Mouse (Mus musculus) left cerebral cortex, adult 2 months (tissue): ENCODE results near the gene Gm38100. TPM values are rescaled to one million over a fixed set of nuclear protein-coding genes. Genes with fewer than 3 reads are reported as not detected.

Experiments used
- DNase-seq, 2 experiments: peaks; one replicate each; pipeline ENCODE4 v3.0.0; 2021 to 2022; ENCODE audit warnings: low spot score in 2 of 2, mixed read lengths in 1 of 2; ENCODE audit errors: extremely low spot score in 1 of 2
- H3K27ac ChIP-seq: fragments of 200-600 bp; 2 replicates; pipeline ENCODE4 v1.8.1; 2022
- H3K4me3 ChIP-seq: fragments of 200-600 bp; 2 replicates; pipeline ENCODE4 v1.8.1; 2022
- CTCF ChIP-seq: fragments of 200-600 bp; IDR thresholded peaks from 2 replicates; pipeline ENCODE4 v1.8.1; 2022; ENCODE audit warnings: antibody characterized with exemption, mild to moderate bottlenecking, moderate library complexity
- intact Hi-C: fragments of 180-260 bp; cut with DNase I; formaldehyde crosslinking; loops from one replicate; pipeline ENCODE4 v1.15.1; 2025
- total RNA-seq, 2 experiments: library from RNA; stranded (reverse); gene quantifications; 2 replicates each; pipeline ENCODE4 v1.2.3; 2021

Gene Gm38100
- total RNA-seq, 2 experiments from 2014 or later = not detected

DNA sequence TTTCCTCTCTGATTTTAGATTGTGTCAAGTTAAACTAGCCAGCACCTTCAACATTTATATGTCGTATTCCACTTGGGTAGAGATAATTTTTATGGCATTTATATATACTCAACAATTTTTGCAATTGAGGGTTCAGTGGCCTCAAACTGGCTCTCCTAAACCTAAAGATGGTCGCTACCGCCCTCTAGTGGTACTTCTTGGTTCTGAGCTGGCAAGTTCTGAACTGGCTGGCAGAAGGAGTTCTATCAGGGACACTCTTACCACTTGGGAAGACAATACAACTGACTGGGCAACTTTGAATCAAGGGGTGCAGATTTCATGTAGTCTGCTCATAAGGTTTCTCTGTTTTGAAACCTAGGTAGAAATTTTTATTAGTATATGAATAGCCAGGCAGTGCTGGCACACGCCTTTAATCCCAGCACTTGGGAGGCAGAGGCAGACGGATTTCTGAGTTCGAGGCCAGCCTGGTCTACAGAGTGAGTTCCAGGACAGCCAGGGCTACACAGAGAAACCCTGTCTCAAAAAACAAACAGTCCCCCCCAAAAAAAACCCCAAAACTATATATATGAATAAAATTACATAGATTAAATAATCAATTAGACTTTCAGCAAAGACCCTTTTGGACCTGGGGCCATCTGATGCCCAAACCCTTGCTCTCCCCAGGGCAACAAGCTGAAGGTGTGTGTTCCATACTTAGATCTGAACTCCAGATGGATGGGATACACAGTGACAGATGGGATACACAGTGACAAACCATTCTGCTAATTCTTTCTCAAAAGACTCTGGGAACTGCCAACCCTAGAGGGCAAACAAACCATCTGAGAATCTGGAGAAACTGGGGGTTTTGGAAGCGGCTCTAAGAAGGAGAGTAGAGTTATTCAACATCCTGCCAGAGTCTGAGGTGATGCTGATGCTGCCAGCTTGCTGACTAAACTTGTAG lies 4.0 kb downstream of the Gm38100 start:
- Histone ChIP-seq H3K4me3 (no peak overlapping the region), H3K27ac (no peak overlapping the region)
- DNase-seq = peak; percentile 77 to 85
- intact Hi-C loops = loop anchor here (2.0 kb wide), 1 partner anchor 297 kb away; no protein-coding TSS in a partner anchor
- peak; percentile 91 for TF ChIP-seq CTCF

DNA sequence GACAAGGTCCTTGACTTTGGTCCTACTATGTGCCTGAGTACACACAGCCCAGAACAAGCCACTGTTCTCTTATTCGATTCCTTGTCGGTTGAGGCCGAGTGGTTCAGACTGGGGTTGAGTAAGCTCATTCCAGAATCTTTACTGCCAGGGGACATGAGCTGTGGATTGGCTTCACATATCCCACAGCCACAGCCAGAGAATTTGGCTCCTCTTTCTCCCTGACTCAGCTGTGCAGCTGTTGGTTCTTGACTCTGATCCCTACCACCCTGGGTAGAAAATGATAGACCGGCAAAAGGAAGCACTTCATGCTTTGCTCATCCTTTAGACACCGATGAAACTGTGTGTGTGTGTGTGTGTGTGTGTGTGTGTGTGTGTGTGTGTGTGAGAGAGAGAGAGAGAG lies 11.3 kb downstream of the Gm38100 start:
- DNase-seq = no peak
- no peak for TF ChIP-seq CTCF
- intact Hi-C loops = no loop called here
- no peak overlapping the region for H3K27ac ChIP-seq
- H3K4me3 ChIP-seq = no peak overlapping the region

DNA sequence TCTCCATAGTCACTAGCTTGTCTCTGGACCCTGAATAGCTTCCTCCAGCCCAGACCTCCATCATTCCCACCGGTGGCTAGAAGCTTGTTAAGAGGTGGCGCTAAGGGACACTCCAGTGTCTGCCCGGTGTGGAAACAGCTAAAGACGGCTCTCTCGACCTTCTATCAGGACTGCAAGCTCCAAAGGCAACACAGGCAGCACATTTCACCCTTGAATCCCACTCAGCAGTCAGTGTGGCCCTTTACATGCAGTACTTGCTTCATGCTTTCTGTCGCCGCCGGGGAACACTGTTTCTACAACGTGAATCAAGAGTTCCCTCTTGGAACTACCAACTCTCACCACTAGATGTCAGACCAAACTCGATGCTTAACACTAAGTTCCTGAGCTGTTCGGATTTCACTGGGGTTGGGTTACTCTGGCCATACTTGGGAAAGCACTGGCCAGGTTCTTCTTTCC lies 16.2 kb downstream of the Gm38100 start:
- H3K4me3 ChIP-seq = no peak overlapping the region
- DNase-seq = peak; percentile 71 to 72
- intact Hi-C loops = loop anchor here (1.0 to 2.0 kb wide), 2 partner anchors 286 to 763 kb away; no protein-coding TSS in a partner anchor
- H3K27ac ChIP-seq = no peak overlapping the region
- peak; percentile 90 for TF ChIP-seq CTCF

DNA sequence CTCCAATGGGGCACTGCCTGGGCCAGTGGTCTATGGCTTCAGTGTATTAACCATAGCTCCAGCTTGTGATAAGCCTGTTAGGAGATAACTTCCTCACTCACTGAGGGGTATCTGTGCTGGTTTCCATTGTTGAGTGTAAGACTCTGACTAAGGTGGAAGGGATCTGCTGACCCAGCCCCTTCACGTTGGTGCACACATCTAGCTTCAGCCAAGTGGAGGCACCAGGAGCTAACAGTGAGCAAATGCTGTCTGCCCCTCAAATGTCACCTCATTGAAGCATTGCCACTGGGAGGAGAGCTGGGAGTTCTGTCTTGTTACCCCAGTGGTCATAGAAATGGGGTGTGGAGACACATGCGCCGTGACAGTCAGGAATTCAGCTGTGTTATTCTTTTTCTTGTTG lies 18.6 kb downstream of the Gm38100 start:
- TF ChIP-seq CTCF = no peak
- H3K4me3 ChIP-seq = no peak overlapping the region
- H3K27ac ChIP-seq = no peak overlapping the region
- intact Hi-C loops = no loop called here
- no peak for DNase-seq

DNA sequence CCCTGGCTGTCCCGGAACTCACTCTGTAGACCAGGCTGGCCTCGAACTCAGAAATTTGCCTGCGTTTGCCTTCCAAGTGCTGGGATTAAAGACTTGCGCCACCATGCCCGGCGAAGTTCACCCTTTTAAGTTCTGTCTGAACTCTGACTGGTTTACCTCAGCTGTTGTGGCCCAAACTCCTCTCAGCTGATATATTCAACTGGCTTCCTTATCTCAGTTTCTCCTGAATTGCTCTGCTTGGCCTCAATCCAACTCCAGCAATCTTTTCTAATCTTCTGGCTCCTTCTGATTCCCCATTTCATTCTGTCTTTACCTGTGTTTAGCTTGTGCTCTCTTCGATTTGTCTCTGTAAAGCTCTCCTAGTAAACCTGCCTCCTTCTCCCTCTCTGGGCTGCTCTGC lies 23.0 kb downstream of the Gm38100 start:
- no peak overlapping the region for H3K4me3 ChIP-seq
- no peak for TF ChIP-seq CTCF
- intact Hi-C loops = no loop called here
- no peak for DNase-seq
- no peak overlapping the region for H3K27ac ChIP-seq

DNA sequence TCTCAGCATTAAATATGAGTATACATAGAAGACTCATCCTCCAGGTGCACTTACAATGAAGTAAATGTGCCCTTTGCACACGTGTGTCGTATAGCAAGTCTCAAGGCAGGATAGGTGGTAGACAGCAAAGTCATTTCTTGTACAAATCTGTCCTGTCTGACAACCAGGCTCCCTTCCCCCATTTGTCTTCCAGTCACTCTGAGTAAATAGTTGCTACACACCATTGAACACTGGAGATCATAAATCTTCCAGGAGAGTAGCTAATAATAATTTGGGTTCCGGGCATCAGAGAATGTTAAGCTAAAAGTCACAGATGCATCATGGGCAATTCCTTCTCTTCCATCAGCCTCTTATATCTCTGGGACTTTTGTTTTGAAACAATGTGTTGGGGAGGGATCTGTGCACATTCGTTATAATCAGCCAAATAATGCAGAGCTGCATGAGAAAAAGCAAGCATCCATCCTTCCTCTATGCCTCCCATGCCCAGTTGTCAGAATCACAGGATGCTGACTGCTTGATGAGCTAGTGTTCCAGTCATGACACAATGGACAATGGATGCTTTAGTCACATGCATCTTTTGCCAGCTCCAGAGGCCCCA lies 26.7 kb downstream of the Gm38100 start:
- Histone ChIP-seq H3K4me3 (no peak overlapping the region), H3K27ac (no peak overlapping the region)
- DNase-seq = no peak
- intact Hi-C loops = no loop called here
- TF ChIP-seq CTCF = no peak

DNA sequence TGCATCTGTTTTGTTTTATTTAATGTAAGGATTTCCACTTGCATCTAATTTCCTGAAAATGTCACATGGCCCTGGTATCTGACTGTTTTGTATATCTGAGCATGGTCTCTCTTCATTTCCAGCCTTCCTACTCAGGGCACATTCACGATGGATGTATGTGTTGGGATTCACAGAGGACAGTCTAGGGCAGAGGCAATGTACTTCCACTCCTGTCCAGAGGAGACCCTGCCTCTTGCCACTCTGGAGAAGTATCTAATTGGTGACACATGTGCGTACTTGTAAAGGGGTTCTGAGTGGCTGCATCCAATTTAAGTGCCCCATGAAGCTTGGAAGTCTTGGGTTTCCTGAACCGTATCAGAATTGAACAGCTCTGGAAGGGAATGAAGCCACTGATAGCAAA lies 30.3 kb downstream of the Gm38100 start:
- no peak for DNase-seq
- H3K4me3 ChIP-seq = no peak overlapping the region
- intact Hi-C loops = no loop called here

DNA sequence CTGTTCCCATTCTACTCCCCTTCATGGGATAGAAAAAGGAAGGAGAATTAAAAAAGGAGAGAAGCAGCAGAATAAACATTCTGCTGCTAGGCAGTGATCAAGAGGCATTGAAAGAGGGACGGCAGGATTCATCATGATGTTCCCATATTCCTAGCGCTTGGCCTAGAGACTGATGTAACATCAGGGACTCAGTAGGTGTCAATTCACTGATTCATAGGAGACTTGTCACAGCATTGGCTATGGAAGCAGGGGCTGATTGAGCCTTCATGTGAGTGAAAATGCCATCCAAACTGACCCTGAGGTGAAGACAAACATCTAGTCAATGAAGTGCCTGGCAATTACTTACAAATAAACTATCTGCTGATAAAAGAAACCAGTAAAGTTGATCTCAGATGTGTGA lies 30.7 kb downstream of the Gm38100 start:
- no peak overlapping the region for H3K4me3 ChIP-seq
- TF ChIP-seq CTCF = no peak
- H3K27ac ChIP-seq = no peak overlapping the region
- DNase-seq = no peak
- intact Hi-C loops = no loop called here

More for the DNA sequence above, 30.3 kb downstream of the Gm38100 start:
- H3K27ac ChIP-seq = no peak overlapping the region
- TF ChIP-seq CTCF = no peak

DNA sequence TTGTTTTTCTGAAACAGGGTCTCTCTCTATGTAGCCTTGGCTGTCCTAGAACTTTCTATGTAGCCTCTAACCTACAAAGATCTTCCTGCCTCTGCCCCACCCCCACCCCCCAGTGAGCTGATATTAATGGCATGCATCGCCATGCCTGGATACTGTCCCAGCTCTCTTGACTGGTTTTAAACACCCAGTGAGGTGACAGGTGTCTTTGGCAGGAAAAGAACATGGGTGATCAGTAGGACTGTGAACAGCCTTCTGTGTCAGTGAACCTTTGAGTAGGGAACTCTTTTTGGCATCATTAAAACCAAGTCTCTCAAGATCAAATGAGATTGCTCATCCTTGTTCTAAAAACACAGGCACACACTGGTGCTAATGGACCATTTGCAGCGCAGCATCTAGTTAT lies 41.7 kb downstream of the Gm38100 start:
- intact Hi-C loops = no loop called here
- no peak for TF ChIP-seq CTCF
- Histone ChIP-seq H3K4me3 (no peak overlapping the region), H3K27ac (no peak overlapping the region)
- no peak for DNase-seq

DNA sequence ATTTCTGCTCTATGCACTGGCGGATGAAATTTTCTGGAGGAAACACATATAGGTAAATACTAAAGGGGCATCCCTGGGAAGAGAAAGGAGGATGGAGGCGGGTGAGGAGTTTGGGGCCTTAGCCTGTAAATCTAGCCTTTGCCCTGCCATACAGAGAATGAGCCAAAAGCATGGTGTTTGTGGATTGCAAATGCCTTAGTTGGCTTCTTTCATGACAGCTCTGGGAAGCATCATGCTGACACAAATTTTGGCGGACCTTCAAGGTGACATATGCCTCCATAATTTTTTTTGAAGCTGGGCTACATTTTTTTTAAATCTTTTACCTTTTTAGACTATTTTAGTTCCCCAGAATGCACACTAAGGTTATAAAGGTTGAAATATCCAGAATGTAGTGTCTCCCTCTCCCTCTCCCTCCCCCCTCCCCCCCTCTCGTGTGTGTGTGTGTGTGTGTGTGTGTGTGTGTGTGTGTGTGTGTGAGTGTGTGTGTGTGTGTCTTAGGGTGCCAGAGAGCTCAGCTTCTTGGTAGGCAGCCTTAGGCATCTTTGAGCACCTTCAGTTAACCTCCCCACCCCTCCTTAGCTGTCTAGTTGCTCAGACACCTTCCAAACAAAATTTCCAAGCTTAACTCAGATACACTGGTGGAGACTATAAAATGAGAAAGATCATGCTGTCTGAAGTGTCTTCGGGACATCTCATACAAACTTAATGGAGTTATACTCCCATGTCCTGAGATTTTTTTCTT lies 47.0 kb downstream of the Gm38100 start:
- no peak overlapping the region for H3K4me3 ChIP-seq
- intact Hi-C loops = no loop called here
- no peak overlapping the region for H3K27ac ChIP-seq
- no peak for DNase-seq
- no peak for TF ChIP-seq CTCF

DNA sequence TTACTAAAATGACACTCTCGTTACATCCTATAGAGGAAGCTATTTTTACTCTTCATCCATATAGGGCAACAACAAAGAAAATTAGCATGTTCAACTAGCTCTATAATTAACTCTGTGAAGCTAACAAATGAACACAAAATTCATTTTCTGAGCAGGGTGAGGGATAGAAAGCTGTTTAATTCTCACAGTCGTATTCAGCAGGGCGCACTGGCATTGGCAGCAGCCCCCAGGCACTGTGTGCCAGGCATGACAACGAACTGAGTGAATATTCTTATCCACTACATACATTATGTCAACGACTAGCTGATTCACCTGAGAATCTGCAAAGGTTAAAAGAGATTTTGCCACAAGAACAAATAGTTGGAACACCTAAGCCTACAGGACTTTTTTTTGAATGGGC lies 50.6 kb downstream of the Gm38100 start:
- Histone ChIP-seq H3K4me3 (no peak overlapping the region), H3K27ac (no peak overlapping the region)
- TF ChIP-seq CTCF = no peak
- DNase-seq = no peak
- intact Hi-C loops = no loop called here

Other genes starting within 250 kb of the Gm38100 start
- 1 to 10 TPM; 6.1 to 6.6 TPM for gene Opn3, start 227.6 kb upstream of the Gm38100 start, total RNA-seq
- 10 to 100 TPM in 1 of 2 experiments, 1 to 10 TPM in 1; 10.0 to 10.1 TPM for gene Chml, start 227.4 kb upstream of the Gm38100 start, total RNA-seq
- gene Wdr64, start 221.7 kb upstream of the Gm38100 start, total RNA-seq = not detected
- gene Exo1, start 39.7 kb upstream of the Gm38100 start, total RNA-seq = 1 to 10 TPM in 1 of 2 experiments, under 1 TPM in 1; 0.21 to 1.9 TPM
- gene Rbm8a2, start 58.8 kb downstream of the Gm38100 start, total RNA-seq = under 1 TPM in 1 of 2 experiments, not detected in 1; 0.52 TPM